Mouse (Mus musculus) testis, adult 10 weeks (tissue): ENCODE data around the gene Dcun1d5. TPM values are rescaled to one million over a fixed set of nuclear protein-coding genes. Genes with fewer than 3 reads are reported as not detected.

ENCODE experiments used
- polyA plus RNA-seq: library from polyadenylated mRNA; stranded (reverse); fragments of 350-450 nt; fragmentation: Illumina TruSeq; extraction: RNeasy Lipid Tissue Mini Kit (QIAGEN cat#74804); gene quantifications from one replicate; pipeline ENCODE4 v1.2.3, GENCODE M21; 2014; ENCODE audit warnings: low read depth, low replicate concordance

Dcun1d5 gene
- 173 TPM for polyA plus RNA-seq

GRCm38 (mm10) chr9:7184172-7184896 is at the start of gene Dcun1d5, which contains the start of gene Dync2h1:
TSS of gene Dcun1d5 (plus strand) at chr9:7184520.
TSS of gene Dync2h1 (minus strand) at chr9:7184446.

Other genes with a start within 250 kb of the Dcun1d5 start
- 61.5 TPM for gene Dync2h1, start 74 bp upstream of the Dcun1d5 start, polyA plus RNA-seq
- gene Mmp13, start 88.0 kb downstream of the Dcun1d5 start, polyA plus RNA-seq, result 0.07 TPM
- gene Mmp12, start 159.9 kb downstream of the Dcun1d5 start, polyA plus RNA-seq, result 0.24 TPM
- not detected for gene Mmp1b, start 203.5 kb downstream of the Dcun1d5 start, polyA plus RNA-seq